Mouse (Mus musculus): Measurements from ENCODE around the gene 4930470P17Rik.
A peak's percentile ranks its signal among the peaks of the same experiment; 100 is the strongest.

The 4930470P17Rik gene

DNA sequence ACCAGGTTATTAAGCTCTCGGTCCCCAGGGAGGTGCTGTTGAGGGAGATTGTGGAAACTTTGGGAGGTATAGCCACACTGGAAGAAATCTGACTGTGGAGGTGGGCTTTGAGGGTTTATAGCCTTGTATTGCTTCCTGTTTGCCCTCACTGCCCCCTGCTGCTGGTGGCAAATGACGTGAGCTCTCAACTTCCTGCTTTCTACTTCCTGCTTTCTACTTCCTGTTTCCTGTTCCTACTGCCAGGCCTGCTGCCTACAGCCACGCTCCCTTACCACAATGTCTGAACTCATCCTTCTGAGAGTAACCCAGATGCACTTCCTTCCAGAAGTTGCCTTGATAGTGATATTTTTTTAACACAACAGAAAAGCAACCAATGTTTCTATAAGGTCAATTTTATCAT lies 24.3 kb downstream of the 4930470P17Rik start:
- no peak for DNase-seq

DNA sequence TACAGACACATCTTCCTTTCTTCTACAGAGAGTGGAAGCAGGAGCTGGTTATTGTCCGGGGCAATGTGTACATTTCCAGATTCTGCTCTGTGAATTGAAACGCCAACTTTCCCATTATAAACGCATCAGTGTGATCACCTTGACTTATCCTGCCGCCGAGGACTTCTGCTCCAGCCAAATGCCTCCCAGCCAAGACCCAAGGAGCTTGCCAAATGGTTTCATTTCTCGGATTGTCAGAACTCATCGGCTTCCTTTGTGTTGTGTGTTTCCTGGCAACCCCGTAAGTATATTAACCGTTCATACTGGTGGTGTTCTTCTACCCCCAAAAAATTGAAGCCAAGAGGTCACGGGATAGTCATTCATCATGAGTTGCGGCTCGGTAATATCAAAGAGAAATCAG lies 25.7 kb downstream of the 4930470P17Rik start:
- DNase-seq, result no peak

DNA sequence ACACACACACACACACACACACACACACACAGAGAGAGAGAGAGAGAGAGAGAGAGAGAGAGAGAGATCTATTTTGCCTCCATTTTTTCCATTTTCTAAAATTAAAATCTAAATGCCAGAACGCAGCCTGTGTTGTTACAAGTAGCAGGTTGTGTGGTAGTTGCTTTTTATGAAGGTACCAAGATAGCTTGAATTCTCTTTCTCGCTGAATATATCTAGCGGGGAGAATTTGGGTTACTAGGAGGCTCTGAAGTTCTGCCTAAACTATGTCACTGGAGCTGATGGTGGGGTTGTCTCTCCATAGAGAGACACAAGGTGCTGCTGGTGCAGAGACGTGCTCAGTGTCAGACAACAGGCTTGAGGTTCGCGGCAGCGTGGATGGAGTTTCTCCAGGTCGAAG lies 36.8 kb downstream of the 4930470P17Rik start:
- DNase-seq, result no peak

DNA sequence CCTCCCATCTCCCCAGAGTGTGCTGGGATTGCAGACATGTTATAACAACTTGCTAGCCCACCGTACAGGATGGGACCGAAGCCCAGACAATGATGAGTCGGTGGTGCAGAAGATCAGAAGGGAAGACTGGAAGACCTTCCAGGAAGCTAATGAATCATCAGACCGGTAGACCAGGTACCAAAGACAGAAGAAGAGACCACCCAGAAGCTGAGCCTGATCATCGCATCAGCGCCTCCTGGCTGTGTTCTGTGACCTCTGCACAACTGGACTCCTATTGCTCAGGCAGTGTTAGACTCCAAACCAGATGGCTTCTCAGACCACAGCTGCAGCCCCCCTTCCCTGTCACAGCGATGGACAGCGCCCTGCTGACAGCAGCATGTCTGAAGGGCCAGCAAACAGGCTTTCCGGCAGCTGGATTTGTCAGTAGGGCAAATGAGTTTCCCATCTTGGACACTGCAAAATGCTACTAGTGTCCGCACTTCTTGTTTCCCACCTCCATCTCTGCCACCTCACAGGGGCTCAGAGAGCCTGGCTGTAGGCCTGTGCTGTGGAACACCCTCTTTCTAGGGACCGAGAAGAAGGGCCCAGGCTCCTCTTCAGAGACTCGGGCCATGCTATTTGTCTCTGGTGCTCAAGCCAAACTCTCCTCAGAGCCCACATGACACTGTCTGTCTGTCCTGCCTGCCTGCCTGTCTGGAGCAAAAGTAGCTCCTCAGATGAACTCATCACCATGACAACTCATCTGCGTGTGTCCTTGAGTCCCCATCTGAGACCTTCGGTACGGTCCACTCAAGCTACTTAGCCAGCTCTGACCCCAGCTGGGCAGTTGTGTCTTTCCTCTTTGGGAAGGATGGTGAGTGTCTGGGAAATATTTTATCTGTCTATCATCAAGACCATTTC lies 37.6 kb downstream of the 4930470P17Rik start:
- DNase-seq, result no peak

DNA sequence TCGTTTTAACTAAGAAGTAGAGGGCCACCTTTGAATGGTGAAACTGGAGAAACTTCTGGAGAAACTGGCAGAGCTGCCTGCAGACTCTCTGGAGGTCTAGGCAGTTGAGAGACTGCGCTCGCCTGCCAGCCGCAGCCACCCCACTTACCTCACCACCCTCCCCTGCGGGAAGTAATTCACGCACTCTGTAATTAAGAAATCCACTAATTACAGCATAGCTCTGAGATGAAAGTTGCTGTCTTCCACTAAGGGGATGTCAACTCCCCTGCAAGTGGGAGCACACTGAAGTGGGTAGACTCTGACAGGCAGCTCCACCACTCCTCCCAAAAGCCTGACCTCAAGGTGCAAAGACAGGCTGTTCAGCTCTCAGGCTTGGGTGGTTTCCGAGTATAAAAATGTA lies 49.7 kb downstream of the 4930470P17Rik start:
- no peak for DNase-seq

DNA sequence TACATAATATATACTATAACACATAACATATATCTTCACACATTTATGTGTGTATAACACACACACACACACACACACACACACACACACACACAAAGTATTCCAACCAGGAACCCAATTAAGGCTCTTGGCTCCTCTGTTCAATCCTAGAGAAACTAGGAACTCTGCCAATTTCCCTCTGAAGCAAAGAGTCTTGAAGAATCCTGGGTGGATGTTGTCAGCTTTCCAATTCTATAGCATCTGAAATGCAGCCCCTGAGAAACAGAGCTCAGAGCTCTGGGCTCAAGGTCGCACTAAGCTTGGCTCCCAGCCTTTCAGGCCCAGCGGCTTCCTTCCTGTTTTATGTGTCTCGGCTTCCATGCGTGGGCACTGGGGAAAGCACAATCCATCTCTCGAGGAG lies 51.6 kb downstream of the 4930470P17Rik start:
- peak; percentile 39 for DNase-seq

DNA sequence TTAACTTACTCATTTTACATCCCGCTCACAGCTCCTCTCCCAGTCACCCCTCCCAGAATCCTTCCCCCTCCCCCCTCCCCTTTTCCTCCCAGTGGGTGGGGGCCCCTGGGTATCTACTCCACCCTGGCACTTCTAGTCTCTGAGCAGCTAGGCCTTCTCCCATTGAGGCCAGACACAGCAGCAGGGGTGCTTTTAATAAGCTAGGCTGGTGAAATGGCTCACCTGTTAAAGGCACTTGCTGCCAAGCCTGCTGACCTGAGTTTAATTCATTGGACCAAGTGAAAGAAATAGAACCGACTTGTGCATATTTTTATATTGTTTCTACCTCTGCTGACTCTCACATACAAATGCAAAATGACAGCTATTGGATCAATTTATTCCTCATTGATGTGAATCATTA lies 52.7 kb downstream of the 4930470P17Rik start:
- DNase-seq, result no peak

DNA sequence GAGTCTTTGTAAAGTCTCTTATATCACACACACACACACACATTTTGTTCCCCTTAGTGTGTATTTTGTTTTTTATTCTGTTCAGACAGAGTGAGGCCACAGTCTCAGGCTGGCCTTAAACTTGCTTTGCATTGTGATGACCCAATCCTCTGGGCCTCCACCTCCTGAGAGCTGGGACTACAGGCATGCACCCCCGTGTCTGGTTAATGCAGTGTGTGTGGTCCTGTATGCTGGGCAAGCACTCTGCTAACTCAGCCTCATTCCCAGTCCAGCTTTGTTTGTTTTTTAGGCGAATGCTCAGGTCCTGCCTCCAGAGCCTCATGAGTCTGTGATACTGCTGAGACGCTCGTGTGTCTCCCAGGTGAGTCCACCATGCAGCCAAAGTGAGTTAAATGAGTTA lies 53.8 kb downstream of the 4930470P17Rik start:
- no peak for DNase-seq

DNA sequence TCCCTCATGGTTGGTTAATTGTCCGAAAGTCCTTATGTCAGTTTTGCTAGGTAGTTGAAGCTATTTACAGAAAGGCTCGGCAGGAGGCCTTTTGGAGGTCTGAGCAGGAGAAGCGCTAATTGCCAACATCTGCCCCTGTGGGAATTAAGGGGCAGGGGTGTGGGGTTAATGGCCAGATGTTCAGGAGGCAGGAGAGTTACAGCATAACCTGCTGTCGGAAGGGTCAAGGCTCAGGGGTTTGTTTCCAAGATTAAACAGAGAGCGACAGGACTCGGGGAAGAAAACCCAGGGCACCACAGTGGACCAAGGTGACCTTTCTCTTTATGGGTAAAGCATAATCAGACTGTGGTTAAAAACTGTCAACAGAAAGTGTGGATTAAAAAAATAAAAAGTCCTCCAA lies 54.3 kb downstream of the 4930470P17Rik start:
- DNase-seq, result no peak

DNA sequence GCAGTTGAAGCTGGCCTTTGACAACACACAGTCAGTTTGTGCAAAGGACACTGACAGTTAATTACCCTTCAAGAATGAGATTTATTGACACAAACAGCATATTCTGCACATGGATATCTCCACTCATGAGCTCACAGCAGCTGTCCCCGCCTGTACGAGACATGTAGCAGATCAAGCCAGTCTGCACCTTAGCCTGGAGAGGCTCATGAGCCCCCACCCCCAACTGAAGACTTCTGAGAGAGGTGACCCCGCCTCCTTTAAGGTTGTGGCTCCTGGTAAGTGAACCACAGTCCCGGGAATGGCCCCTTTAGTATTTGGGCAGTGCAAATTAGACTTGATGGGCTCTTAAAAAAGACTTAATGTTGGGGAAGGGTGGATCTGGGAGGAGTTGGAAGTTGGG lies 56.1 kb downstream of the 4930470P17Rik start:
- no peak for DNase-seq

DNA sequence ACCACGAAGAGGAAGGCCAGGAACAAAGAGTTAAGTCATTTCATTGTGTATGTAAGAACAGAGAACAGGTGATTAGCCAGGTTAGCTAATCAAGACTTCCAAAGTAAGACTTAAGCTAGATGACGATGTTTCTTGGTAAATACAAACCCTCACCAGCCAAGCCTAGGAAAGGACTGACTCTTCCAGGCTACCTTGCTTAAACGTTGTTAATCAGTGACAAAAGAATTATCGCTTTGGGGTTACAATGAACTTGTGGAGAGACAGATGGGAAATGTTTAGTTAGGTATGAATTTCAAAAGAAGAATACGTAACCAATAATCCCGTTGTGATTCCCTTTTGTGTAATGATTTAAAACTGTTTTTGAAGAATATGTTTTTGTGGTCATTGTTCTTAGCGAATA lies 56.9 kb downstream of the 4930470P17Rik start:
- DNase-seq, result no peak

DNA sequence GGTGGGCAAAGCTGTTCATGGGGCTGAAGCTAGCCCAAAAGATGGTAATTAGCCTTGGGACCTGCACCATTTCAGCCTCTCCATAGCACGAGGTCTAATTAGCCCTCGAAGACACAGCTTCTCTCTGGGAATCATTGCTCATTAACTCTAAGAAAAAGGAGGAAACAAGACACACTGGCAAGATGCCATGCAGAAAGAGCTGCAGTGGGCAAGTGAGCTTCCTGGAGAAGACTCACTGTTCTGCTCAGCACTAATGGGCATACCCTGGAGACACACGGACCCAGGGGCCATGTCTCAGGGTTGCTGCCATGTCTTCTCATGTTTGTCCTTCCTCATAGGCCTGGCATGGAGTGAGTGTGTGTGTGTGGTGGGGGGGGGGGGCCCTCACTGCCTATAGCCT lies 57.7 kb downstream of the 4930470P17Rik start:
- DNase-seq, result no peak

DNA sequence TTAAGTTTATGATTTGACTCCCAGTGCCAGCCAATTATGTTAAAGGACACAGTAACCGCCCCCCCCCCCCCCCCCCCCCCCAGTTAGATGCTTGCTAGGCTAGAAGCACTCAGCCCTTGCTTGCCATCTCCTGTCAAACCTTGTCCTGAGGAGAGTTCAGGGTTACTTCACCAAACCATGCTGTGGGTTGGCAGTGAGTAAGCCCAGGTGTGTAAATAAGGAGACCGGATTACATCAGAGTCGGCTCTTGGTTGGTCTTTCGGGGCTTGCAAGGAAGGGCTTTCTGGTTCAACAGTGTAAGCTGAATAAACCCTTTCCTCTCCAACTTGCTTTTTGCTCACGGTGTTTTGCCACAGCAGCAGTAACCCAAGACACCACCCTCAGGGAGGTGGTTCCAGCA lies 58.2 kb downstream of the 4930470P17Rik start:
- no peak for DNase-seq

DNA sequence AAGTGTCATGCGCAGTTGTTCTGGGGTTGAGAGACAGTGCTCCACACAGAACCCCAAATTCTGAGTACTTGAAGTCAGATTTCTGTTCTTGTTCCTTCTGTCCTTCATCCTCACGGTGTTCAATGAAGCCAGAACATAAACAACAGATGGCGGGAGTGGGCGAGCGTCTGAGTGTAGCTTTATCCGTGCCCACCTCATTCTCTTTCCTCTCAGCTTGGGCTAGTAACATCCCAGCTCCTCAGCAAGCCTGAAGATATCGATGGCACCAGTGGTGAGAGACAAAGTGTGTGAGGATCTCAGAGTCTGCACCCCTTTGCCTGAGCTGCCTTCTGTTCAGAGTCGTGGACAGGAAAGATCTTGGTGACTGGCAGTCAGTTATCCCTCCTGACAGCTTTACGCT lies 62.6 kb downstream of the 4930470P17Rik start:
- peak; percentile 84 for DNase-seq

DNA sequence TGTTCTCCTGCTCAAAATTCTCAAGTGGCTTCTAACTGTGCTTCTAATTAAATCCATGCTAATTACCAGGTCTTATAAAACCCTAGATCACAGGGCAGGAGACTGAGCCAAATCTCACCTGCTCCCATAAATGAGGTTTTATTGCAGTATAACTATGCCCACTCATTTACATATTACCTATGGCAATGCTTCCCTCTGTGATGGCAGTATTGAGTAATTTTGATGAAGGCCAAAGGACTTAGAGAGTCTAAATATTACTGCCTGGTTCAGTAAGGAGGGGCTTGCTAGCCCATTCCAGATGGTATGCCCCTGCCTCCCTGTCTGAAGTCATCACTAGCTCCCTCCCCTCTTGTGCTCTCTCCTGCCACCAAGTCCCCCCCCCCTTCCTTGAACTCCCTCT lies 66.0 kb downstream of the 4930470P17Rik start:
- no peak for DNase-seq

DNA sequence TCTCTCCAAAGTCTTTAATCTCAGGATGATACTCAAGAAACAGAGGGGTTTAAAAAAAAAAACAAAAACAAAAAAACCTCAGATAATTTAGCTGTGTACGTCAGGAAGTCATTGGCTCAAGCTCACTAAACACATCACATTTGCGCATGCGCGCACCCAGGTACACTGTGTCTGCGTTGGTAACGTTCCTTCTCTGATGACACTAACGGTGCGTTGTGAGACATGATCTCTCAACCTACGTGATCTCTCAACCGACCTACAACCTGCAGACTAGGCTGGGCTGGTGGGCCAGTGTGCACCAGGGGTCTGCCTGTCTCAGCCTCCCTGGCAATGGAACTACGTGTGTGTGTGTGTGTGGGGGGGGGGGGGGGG lies 67.0 kb downstream of the 4930470P17Rik start:
- no peak for DNase-seq

DNA sequence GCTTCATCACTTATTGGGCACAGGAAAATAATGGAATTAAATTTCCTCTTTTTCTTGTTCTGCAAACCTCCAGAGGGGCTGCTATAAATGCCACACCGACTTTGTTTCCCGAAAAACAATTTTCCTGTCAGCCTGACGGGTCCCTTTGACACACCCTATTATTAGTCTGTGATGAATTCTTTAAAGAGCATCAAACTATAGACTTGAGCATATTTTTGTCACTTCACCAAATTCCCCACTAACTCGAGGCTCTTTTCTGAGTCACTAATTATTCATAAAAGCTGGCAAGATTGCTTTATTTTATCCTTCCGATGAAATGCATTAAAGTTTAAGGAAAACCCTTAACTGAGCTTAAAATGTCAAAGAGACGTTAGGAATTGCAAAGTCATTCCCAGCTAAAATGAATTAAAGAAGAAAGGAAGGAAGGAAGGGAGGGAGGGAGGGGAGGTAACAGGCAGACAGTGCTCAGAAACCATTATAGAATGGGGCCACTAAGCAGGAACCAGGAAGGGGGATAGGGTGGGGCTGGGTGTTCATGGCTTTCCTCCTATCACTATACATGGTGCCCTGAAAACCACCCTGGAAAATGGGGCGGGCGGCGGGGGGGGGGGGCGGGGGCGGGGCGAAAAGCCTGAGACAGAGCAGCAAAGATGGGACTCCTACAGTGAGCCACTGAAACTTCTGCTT lies 67.6 kb downstream of the 4930470P17Rik start:
- DNase-seq, result no peak

DNA sequence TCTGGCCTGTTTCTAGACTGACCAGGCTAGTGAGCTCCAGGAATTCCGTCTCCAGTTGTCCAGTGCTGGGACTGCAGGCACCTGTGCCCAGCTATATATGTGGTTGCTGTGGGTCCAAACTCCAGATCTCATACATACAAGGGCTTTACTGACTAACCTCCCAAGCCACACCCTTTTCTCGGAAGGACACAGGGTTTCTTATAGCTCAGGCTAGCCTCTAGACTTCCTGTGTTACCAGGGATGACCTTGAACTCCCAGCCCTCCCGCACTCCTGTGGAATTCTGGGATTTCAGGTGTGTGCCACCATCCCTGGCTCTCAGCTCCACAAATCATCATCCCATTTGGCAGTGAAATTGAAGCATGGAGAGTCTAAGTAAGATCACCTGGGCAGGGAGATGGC lies 71.6 kb downstream of the 4930470P17Rik start:
- no peak for DNase-seq

DNA sequence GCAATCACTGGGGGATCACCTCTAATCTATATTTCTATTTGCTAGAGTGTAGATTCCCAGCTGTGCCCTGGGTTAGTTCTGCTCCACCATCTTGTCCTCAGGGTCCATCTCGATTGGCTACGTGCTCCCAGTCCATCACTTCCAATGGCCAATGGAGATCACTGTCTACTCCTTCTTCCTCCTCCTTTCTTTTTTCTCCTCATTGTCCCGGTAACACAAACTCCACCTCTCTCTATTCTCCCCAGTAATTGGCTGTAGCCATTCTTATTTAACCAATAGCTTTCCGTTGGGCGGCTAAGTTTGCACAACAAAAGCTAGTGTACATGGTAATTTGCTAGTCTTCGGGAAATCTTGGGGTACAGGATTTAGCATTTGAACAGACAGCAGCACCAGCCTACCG lies 72.1 kb downstream of the 4930470P17Rik start:
- DNase-seq, result no peak

All from right cerebral cortex, adult 18-20 months (tissue).